Comparison of ENCODE assay signal across 8 mouse cellular contexts in genomic region chr11:52421053-52421778, GRCm38 (mm10). TPM values are rescaled to one million over a fixed set of nuclear protein-coding genes. Genes with fewer than 3 reads are reported as not detected.
DNase-seq lines count a peak whose midpoint lies in the region; ATAC-seq and TF ChIP-seq lines count a peak whose summit lies in the region.

No protein-coding gene starts in this region.

- H3K4me1 ChIP-seq in heart, postnatal 0 days (ENCODE audit: control insufficient read depth, insufficient read depth): no peaks in the 10 kb centered on the region

- no peak overlapping the region for H3K4me2 ChIP-seq in heart, postnatal 0 days (ENCODE audit: low read depth, low read length)

- TF ChIP-seq CTCF in heart, postnatal 0 days (IDR thresholded peaks at IDR 0.05; ENCODE audit: low read depth): peak; percentile 93

- ATAC-seq in heart, postnatal 0 days (ENCODE audit: insufficient read depth, low read depth): no peak

- no peaks in the 10 kb centered on the region for H3K27me3 ChIP-seq in heart, postnatal 0 days (ENCODE audit: control insufficient read depth, insufficient read depth, low read length)

- peak; percentile 49 for DNase-seq in heart, postnatal 0 days (ENCODE audit: low spot score)
- DNase-seq in heart, adult 11 months: no peak
- DNase-seq in adrenal gland, adult 18-20 months (ENCODE audit: low spot score in 2 of 2): peak; percentile 68 to 71
- DNase-seq in embryo, embryonic 9.5 days (ENCODE audit: extremely low spot score): peak; percentile 65
- peak; percentile 71 for DNase-seq in hindlimb bud, embryonic 11.5 days (ENCODE audit: extremely low spot score, low read depth, low spot score)
- DNase-seq in layer of hippocampus, postnatal 25 days (ENCODE audit: extremely low spot score in 1 of 2, low spot score in 1 of 2): peak; percentile 68 to 90
- peak; percentile 85 for DNase-seq in mesoderm, embryonic 11.5 days (ENCODE audit: low read depth, low spot score)
- peak; percentile 24 to 69 for DNase-seq in spleen, postnatal 10 days (ENCODE audit: low spot score in 2 of 2)

- no peak overlapping the region for H3K9ac ChIP-seq in heart, postnatal 0 days (replicated peaks; ENCODE audit: low read depth, low read length)

- no peak overlapping the region for H3K4me3 ChIP-seq in heart, postnatal 0 days (ENCODE audit: low read depth, low read length)

- 35% methylated on average over 12 of the region's 12 CpGs for WGBS in heart, postnatal 0 days

- H3K36me3 ChIP-seq in heart, postnatal 0 days (replicated peaks; ENCODE audit: control insufficient read depth, insufficient read depth, low read length): no peaks in the 10 kb centered on the region

- H3K27ac ChIP-seq in heart, postnatal 0 days (ENCODE audit: low read depth): no peak overlapping the region

- H3K9me3 ChIP-seq in heart, postnatal 0 days (replicated peaks; ENCODE audit: control insufficient read depth, low read length): no peaks in the 10 kb centered on the region

- no peak for TF ChIP-seq EP300 in heart, postnatal 0 days (IDR thresholded peaks at IDR 0.05; ENCODE audit: low read depth)

RNA-seq across cellular contexts. Expression of gene 9530068E07Rik, which starts 25.0 kb away (rescaled TPM):
- 149 and 200 TPM in 2 replicates for total RNA-seq in heart, postnatal 0 days (2014; rRNA removed; ENCODE audit: low replicate concordance)
- polyA plus RNA-seq in heart, postnatal 0 days (2015; fragmentation: Nextera tagmentation; extraction: Ambion mirVana): 133 and 134 TPM in 2 replicates
- total RNA-seq in adrenal gland, adult 18-20 months (2021): 100 to 1,000 TPM; 124 to 164 TPM
- 10 to 100 TPM; 71.3 to 78.1 TPM for total RNA-seq in layer of hippocampus, postnatal 25 days (2021)
